Mouse (Mus musculus): Measurements from ENCODE around the gene Asb5.

DNA sequence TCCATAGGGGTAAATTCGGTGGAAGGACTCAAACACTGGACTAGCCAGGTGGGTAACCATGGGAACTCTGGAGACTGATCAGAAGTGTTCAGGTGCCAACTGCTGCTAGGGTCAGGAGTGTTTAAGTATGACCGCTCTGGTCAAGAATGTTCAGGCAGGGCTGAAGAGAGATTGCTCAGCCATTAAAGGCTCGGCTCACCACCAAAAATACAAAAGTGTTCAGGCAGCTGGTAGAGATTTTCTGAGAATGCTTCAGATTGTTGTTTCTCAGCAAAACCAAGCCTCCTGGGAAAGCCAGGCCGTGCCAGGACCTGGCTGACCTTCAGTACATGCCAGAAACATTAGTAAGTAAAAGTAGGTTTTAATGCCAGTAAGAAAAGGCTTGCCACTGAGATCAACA is 80.9 kb downstream of the Asb5 start:
- TF ChIP-seq GATA2 (IDR thresholded peaks at IDR 0.05; ENCODE audit: borderline replicate concordance, low read depth, low read length) (no peak), TAL1 (conservative IDR thresholded peaks at IDR 0.05; ENCODE audit: low read depth, low read length) (no peak), CTCF (IDR thresholded peaks at IDR 0.05; ENCODE audit: low read depth, low read length) (no peak), POLR2AphosphoS5 (IDR thresholded peaks at IDR 0.05; ENCODE audit: insufficient replicate concordance, low read depth, low read length) (no peak)
